Mouse (Mus musculus) kidney, adult 10 weeks (tissue): ENCODE measurements around the gene Tsga13. TPM values are rescaled to one million over a fixed set of nuclear protein-coding genes. Genes with fewer than 3 reads are reported as not detected.

Source experiments
- polyA plus RNA-seq: library from polyadenylated mRNA; stranded (reverse); fragments of 350-450 nt; fragmentation: Illumina TruSeq; extraction: RNeasy Lipid Tissue Mini Kit (QIAGEN cat#74804); gene quantifications from one replicate; pipeline ENCODE4 v1.2.3, GENCODE M21; 2014; ENCODE audit warnings: low read depth, low replicate concordance

The Tsga13 gene
- polyA plus RNA-seq, result not detected

GRCm38 (mm10) chr6:30915473-30915872 is at the start of gene Tsga13:
Tsga13 (minus strand) TSS chr6:30915573.

GRCm38 (mm10) chr6:30958736-30959540 is 43.6 kb upstream of the Tsga13 start, which contains the start of gene Klf14:
Klf14 (minus strand) TSS chr6:30959078.

GRCm38 (mm10) chr6:30896195-30896985 is 19.0 kb downstream of the Tsga13 start, which contains the start of gene Copg2:
Copg2 (minus strand) TSS chr6:30896794.

Other genes starting within 250 kb of the Tsga13 start
- 5.0 TPM for gene Cep41, start 221.8 kb downstream of the Tsga13 start, polyA plus RNA-seq
- gene Mest, start 192.0 kb downstream of the Tsga13 start, polyA plus RNA-seq, result 2.8 TPM
- gene Copg2, start 18.8 kb downstream of the Tsga13 start, polyA plus RNA-seq, result 51.1 TPM
- not detected for gene Klf14, start 43.5 kb upstream of the Tsga13 start, polyA plus RNA-seq